Mouse (Mus musculus): ENCODE data around the gene Hsp90aa1.
"Not testable (repeated sequence)": the region's sequence is repeated elsewhere in the genome, so short reads cannot be mapped to it uniquely, and the experiment has no call there.

Hsp90aa1 gene

DNA sequence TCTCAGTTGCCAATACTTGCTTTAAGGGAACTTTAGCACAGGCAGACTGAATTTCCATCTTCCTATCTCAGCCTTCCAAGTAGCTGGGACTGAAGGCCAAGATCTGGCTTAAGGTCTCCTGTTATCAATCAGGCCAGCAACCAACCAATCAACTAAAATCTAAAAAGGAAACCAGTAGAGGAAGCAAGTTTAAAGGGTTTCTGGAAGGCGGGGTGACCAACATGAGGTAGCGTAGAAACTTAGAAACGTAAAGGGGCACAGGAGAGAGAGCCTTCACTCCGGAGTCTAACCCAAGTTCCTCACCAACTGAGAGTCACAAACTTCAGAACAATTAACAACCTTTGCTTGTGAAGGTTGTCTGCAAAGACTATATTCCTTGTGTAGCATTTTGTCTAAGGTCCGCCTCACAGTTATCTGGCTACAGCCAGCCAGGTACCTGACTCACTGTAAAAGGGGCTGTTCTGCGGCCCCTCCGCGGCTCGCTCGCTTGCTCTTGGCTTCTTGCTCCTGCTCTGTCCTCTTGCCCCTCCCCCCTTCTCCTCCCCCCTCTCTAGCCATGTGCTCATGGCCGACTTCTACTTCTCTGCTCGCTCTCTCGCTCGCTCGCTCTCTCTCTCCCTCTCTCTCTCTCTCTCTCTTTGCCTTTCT is 3.9 kb downstream of the Hsp90aa1 start:
- DNase-seq (ENCODE audit: low spot score in 2 of 2) = no peak

DNA sequence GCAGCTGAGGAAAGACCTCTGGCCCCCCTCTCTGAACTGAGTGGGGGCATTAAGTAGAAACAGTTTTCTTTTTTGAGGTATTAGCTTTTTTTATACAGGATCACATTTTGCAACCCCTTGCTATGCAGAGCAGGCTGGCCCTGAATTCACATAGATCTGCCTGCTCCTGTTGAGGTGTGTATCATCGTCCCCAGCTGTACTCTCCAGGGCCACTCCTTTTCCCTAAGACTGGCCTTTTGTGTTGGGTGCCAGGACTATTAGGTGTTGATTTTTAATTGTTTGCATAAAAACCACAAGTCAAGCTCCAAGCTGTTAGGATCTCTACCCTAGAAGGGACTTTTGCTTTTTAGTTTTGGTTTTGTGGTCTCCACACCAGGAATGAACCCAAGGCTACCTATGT is 4.4 kb downstream of the Hsp90aa1 start:
- DNase-seq (ENCODE audit: low spot score in 2 of 2) = no peak

DNA sequence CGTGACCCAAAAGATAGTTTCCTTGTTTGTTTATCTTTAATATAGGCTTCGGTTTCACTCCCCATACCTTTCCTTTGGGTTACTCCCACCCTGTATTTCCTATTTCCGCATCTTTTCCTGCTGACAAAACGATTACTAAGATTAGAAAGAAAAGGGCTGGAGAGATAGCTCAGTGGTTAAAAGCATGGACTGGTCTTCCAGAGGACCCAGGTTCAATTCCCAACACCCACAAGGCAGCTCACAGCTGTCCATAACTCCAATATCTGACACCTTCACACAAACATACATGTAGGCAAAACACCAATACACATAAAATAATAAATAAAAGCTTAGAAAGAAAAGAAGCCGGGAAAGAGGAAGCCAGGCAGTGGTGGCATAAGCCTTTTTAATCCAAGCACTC is 5.1 kb downstream of the Hsp90aa1 start:
- DNase-seq (ENCODE audit: low spot score in 2 of 2) = no peak

DNA sequence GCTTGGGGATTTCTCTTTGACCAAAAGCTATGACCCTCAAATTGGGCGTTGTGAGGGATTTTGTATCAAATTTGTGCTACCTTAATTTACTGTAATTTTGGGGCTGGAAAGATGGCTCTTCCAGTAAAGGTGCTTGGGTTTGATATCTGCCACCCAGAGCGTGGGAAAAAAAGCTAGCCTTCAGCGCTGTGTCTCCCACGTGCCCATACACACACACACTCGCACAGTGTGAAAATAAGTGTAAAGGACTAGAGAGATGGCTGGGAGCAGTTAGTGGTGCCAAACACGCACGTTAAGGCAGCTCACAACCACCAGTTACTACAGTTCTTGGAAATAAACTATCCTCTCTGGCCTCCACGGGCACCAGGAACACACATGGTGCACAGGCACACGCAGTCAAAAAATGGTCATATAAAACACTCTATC is 5.5 kb downstream of the Hsp90aa1 start:
- no peak for DNase-seq (ENCODE audit: low spot score in 2 of 2)

DNA sequence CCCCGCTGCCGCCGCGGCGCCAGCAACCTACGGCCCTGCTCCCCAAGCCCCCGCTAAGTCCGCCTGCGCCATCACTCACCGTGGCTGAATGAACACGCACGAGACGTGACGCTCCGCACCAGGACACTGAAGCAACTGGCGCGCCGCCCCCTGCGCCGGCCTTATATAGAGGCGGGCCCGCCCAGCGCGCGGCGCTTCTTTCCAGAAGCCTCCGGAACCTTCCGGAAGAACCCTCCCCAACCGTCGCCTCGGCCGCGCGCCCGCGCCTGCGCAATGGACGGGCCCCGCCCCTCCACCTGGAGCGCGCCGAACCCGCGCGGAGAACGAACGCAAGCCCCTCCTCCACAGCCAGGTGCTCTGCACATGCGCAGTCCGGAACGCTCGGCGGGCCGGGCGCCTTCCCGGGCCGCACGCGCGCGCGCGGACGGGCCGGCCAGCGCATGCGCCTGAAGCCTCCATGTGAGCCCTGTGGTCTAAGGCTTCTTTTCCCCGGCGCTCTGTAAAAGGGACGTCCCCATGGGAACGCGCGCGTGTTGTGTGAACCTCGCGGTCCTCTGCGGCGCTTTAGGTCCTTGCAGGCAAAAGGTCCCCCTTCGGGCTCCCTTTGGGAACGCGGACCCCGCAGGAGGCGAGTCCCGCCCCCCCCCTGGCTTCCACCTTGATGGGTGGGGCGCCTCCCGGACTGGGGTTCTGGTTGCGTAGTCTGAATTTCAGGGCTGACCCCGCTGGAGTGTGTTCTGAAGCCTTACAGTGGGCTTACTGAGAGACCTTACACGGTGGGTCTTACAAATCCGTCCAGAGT is 6.2 kb downstream of the Hsp90aa1 start:
- peak; percentile 96 to 99 for DNase-seq (ENCODE audit: low spot score in 2 of 2)

DNA sequence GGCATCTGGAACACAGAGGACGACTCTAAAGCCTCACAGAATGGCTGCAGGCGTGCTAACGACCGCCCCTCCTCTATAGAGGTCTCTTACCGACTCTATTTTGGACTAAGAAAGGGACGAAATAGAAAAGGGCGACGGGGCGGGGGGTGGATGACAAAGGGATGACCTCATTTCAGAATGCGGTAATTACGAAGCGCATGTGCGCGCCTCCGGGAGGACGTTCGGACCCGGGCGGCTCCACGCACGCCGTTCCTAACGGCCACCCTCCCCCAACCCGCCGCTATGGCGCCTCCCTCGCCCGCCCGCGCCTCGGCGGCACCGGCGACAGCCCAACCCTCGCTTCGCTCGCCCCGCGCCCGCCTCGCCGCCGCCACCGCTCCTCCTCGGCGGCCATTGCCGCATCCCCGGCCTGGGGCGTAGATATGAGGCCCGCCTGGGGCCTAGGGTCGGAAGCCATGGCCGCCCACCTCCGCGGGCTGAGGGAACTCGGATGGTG is 6.8 kb downstream of the Hsp90aa1 start:
- DNase-seq (ENCODE audit: low spot score in 2 of 2) = peak; percentile 47 to 60

DNA sequence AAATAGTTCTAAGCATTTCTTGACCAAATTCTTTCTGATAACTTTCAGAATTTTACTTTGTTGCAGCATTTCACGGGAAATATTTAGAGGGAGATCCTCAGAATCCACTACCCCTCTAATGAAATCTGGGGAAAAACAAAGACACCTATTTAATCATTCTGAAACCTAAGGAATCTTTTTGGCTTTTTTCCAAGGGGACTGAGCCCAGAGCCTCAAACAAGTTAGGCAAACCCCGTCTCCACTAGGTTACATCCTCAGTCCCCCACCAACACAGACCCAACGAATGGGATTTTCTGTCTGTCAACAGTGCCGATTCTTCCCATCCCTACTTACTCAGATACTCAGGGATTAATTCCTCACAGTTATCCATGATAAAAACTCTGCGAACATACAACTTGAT is 9.2 kb downstream of the Hsp90aa1 start:
- DNase-seq (ENCODE audit: low spot score in 2 of 2) = not testable (repeated sequence)

DNA sequence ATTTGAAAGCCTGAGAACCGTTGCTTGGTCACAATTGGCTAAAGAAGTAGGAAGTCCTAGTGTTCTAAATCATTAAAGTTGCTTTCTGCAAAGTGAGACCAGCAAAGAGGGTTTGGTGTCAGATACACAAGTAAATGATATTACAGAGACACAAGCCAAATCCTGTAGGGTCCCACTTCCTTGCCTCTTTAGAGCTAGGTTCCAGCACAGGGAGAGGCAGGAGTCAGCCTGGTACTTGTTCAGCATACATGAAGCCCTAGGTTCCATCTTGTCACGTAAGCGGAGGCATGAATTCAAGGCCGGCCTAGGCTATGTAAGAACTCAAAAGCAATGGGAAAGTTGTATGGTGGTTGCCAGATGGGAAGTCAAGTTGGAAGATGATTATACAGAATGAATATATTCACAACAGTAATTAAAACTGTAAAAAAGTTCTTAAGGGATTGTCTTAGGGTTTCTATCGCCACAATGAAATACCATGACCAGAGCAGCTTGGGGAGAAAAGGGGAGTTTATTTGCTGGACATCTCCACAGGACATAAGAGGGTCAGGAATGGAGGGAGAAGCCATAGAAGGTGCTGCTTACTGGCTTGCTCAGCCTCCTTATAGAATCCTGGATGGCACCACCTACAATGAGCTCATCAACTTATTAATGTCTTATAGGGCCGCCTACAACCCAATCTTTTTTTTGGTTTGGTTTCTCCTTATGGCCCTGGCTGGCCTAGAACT is 12.4 kb downstream of the Hsp90aa1 start:
- DNase-seq (ENCODE audit: low spot score in 2 of 2) = no peak

DNA sequence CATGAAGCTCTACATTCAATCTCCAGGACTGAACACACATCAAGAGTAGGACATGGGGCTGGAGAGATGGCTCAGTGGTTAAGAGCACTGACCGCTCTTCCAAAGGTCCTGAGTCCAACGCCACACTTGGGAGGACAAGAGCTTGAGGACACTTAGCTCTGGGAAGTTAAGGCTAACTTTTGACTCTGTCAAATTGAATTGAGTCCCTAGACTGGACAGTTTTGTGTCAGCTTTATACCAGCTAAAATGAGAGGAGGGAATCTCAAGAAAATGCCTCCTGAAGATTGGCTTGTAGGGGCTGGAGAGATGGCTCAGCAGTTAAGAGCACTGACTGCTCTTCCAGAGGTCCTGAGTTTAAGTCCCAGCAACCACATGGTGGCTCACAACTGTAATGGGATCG is 13.6 kb downstream of the Hsp90aa1 start:
- not testable (repeated sequence) for DNase-seq (ENCODE audit: low spot score in 2 of 2)

DNA sequence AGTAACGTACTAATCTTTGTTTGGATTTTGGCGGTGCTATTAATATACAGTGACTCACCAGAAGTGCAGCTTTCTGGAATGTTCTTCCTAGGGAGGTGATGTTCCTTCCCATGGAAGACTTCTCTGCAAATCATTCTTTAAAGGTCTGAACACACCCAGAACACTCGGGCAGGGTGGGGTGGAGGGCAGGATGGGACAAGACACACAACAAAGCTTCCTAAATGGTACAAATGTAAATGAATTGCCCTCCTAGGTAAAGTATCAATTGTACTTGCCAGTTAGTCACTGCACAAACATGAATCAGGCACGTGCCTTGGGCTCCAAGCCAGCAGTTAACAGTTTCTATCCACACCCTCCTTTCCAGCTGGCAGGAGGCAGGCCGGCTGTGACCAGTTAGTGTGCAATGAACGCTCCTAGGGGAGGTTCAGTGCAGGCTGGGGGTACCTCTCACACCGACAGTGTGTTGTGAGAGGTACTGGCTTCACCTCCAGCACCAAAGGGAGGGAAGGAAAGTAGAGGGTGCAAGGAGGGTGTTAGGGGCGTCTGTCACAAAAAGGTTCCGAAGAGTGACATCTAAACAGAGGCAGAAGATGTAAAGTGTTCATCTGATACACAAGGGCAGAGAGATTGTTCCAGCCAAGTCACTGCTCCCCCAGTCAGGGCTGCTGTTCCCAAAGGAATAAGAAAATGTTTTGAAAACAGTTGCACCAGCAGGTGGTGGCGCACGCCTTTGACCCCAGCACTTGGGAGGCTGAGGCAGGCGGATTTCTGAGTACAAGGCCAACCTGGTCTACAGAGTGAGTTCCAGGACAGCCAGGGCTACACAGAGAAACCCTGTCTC is 14.4 kb downstream of the Hsp90aa1 start:
- peak in 1 of 2 experiments; percentile 39 for DNase-seq (ENCODE audit: low spot score in 2 of 2)

DNA sequence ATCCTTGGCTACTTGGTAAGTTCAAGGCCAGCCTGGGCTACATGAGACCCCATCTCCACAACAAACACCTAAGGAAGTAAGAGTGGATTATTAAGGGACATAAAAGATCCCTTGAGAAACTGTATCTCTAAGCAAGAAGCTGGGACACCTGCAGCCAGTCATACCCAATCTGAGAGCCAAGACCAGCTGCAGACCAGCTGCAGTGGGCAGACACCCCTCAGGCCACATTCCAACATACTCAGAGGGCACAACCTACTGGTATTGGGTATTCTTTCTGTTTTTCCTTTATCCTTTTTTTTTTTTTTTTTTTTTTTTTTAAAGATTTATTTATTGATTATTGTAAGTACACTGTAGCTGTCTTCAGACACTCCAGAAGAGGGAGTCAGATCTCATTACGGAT is 18.9 kb downstream of the Hsp90aa1 start:
- no peak for DNase-seq (ENCODE audit: low spot score in 2 of 2)

DNA sequence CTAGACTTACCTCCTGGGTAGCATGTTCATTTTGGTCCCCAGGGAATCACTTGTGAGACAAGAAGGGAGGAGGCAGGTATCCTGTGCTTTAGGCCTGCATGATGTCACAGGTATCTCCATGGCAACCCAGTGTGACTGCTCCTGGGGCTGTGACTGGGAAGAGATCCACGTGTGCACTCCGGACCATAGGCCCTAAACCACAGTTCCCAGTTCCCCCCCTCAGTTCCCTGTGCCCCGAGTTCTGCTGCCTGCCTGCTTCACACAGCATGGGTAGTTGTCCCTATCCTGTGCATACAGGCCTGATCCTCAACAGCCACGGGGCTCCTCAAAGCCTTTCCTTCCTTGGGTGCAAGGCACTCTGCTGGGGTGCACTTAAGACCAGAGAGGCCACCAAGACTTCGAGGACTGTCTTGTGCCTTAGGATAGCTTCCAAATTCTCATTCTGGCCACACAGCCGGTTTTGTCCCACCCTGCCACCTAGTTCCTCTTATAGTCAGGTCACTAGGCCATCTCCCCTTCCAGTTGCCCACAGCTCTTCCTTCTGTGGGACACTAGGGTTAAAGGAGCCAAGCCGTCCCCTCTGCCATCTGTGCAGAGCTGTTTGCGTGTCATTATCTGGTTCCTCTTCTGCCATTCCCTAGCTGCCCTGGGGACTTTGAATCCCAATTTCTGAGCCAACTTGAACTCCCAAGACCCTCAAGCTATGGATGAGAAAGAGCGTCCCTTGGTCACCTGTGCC is 19.8 kb downstream of the Hsp90aa1 start, which contains the start of gene 1700001K19Rik:
1700001K19Rik (minus strand) TSS at position 59 of the 739 bp plus-strand sequence.
- DNase-seq (ENCODE audit: low spot score in 2 of 2) = no peak

DNA sequence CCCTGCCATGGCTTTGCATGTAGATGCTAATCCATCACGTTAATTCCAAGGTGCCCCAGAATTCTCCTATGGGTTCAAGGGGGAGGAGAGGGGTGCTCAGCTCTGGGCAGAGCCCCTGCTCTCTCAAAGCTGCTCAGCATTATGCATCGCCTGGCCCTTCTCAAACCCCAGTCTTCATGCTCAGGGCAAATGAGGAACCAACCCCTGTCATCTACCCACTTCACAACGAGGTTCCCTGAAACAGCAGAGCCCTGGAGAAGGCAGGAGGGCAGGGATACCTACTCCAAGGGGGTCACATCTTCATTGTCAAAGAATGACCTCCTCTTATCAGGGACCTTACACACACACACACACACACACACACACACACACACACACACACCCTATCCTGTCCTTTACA is 20.6 kb downstream of the Hsp90aa1 start:
- no peak for DNase-seq (ENCODE audit: low spot score in 2 of 2)

DNA sequence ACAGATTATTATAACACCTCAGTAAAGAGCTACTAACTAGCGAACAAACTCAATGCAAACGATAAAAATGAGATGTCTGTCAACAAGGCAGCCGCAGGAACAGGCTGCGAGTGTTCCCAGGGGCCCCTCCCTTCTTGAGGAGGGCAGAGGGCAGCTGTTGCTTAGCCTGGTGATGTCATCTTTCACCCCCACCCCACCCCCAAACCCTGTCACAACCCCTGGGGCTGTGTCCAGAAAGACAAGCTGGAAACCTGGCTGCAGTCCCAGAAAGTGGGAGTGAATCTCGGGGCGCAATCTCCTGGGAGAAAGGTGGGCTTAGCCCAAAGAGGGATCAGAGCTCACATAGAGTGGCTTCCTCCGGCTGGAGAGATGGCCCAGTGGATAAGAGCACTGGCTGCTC is 21.3 kb downstream of the Hsp90aa1 start:
- DNase-seq (ENCODE audit: low spot score in 2 of 2) = no peak

DNA sequence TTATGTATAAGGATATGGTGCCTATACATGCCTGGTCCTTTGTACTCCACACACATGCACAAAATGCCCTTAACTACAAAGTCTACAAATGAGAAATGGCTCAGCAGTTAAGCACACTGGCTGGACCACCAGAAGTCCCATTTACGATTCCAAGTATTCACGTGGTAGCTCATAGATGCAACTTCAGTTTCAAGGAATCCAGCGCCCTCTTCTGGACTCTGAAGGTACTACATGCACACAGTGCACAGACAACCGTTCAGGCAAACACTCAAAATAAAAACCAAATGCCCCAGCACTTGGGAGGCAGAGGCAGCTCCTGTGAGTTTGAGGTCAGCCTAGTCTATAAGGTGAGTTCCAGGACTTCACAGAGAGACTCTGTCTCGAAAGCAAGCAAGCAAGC is 28.3 kb downstream of the Hsp90aa1 start:
- no peak for DNase-seq (ENCODE audit: low spot score in 2 of 2)

DNA sequence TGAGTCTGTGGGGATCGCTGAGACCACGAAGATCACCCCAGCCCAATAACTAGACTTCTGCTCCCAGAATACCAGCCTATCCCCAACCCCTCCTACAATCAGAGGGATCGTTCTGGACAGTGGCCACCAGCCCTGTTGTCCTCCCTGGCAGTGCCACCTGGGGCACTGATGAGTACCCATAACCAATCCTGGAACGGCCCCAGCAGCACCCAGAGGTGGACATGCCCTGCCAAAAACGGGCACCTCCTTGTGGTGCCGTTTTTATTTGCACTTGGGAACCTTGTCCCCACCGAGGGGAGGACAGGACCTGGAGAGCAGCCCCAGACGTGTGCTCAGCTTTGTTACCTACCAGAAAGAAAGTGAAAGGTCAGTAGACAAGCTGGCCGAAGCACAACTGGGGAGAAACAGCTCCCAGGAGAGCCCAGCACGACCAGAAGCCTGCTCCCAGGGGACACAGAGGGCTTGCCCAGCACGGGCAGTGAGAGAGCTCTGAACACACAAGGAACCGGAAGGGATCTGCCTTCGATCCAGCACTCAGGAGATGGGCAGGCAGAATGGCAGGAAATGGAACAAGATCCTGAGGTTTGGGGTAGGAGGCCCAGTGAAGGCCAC is 35.0 kb downstream of the Hsp90aa1 start:
- no peak for DNase-seq (ENCODE audit: low spot score in 2 of 2)

DNA sequence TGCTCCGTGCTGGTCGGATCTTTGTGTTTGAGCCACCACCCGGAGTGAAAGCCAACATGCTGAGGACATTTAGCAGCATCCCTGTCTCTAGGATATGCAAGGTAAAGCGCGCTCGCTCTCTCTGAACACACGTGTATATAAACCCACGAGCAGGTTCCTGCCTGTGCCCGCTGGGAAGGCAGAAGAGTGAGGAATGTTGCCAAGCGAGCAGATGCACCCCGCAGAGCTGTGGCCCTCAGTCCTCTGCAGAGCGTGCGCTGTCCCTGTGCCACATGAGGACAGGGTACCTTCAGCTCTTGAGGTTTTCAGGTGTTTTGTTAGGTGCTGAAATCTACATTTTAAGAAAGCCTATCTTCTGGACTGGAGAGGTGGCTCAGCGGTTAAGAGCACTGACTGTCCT is 40.8 kb downstream of the Hsp90aa1 start:
- no peak for DNase-seq (ENCODE audit: low spot score in 2 of 2)

DNA sequence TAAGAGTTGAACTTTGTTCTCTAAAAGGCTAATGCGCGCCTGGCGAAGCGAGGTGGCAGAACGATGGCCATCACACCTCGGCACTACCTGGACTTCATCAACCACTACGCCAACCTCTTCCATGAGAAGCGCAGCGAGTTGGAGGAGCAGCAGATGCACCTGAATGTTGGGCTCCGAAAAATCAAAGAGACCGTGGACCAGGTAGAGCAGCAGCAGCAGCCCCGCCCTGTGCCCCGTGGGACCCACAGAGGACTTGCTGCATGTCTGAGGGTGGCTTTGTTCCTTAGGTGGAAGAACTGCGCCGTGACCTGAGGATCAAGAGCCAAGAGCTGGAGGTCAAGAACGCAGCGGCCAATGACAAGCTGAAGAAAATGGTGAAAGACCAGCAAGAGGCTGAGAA is 51.1 kb downstream of the Hsp90aa1 start:
- DNase-seq (ENCODE audit: low spot score in 2 of 2) = no peak

DNA sequence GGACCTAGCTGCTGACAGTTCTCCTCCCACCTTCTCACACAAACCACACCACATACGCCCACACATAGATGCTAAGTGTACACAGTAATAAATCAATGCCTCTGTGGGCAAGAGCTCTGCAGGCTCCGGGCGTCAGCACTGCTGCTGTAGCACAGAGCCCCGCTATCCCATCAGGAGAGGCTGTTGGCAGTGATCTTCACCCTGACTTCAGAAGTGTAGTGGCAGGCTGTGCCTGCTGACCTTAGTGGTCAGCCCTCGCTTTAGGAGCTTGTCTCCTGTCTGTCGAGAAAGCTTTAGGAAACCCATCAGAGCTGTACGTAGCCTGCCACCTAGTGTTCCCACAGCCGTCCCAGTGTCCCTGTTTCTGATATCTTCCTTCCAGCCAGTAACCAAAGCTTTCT is 52.3 kb downstream of the Hsp90aa1 start:
- DNase-seq (ENCODE audit: low spot score in 2 of 2) = no peak

Data from frontal cortex, postnatal 10 days (tissue).